Mouse (Mus musculus): Measurements from ENCODE around the gene Pik3ca.

- TF ChIP-seq CTCF (IDR thresholded peaks at IDR 0.05; ENCODE audit: extremely low read depth, insufficient read depth, low read length) = no peak
- peak; percentile 58; the same call in 1 of the 2 replicates for TF ChIP-seq POLR2A (IDR thresholded peaks at IDR 0.05; ENCODE audit: extremely low read depth, insufficient read depth, low read length)
Measured at GRCm38 (mm10) chr3:32365546-32366245, 31.8 kb upstream of the Pik3ca start, which contains the start of gene Zmat3.
